Mouse (Mus musculus): Measurements from ENCODE around the gene Prm3. TPM values are rescaled to one million over a fixed set of nuclear protein-coding genes. Genes with fewer than 3 reads are reported as not detected.

The Prm3 gene
- total RNA-seq, 2 experiments from 2014 or later: not detected

Other genes with a start within 250 kb of the Prm3 start
- 5.7 and 7.3 TPM in 2 replicates for gene Dexi, start 247.9 kb downstream of the Prm3 start, total RNA-seq (2015)
- 3.3 and 6.0 TPM in 2 replicates for gene Dexi, start 247.9 kb downstream of the Prm3 start, total RNA-seq (2017)
- 10.8 and 11.5 TPM in 2 replicates for gene Clec16a, start 245.6 kb downstream of the Prm3 start, total RNA-seq (2015)
- gene Clec16a, start 245.6 kb downstream of the Prm3 start, total RNA-seq (2017): 12.6 and 14.6 TPM in 2 replicates
- 0.39 and 0.59 TPM in 2 replicates for gene Socs1, start 5.4 kb downstream of the Prm3 start, total RNA-seq (2015)
- gene Socs1, start 5.4 kb downstream of the Prm3 start, total RNA-seq (2017): 0.64 and 1.4 TPM in 2 replicates
- gene Tnp2, start 2.3 kb downstream of the Prm3 start, total RNA-seq (2015): not detected in 2 replicates
- not detected in 2 replicates for gene Tnp2, start 2.3 kb downstream of the Prm3 start, total RNA-seq (2017)
- gene Prm2, start 5.2 kb upstream of the Prm3 start, total RNA-seq (2015): not detected in 2 replicates
- not detected in 2 replicates for gene Prm2, start 5.2 kb upstream of the Prm3 start, total RNA-seq (2017)
- gene Prm1, start 14.9 kb upstream of the Prm3 start, total RNA-seq (2015): not detected in 2 replicates
- gene Prm1, start 14.9 kb upstream of the Prm3 start, total RNA-seq (2017): not detected in 2 replicates
- gene Gm11172, start 22.0 kb upstream of the Prm3 start, total RNA-seq (2015): not detected in 2 replicates
- not detected in 2 replicates for gene Gm11172, start 22.0 kb upstream of the Prm3 start, total RNA-seq (2017)
- gene Rmi2, start 44.1 kb upstream of the Prm3 start, total RNA-seq (2015): 6.9 and 8.2 TPM in 2 replicates
- gene Rmi2, start 44.1 kb upstream of the Prm3 start, total RNA-seq (2017): 6.0 and 6.9 TPM in 2 replicates

Measured in megakaryocyte progenitor cell, adult 5-6 weeks (primary cell).